Comparison of ENCODE assay signal across 23 mouse cellular contexts in the genomic region with DNA sequence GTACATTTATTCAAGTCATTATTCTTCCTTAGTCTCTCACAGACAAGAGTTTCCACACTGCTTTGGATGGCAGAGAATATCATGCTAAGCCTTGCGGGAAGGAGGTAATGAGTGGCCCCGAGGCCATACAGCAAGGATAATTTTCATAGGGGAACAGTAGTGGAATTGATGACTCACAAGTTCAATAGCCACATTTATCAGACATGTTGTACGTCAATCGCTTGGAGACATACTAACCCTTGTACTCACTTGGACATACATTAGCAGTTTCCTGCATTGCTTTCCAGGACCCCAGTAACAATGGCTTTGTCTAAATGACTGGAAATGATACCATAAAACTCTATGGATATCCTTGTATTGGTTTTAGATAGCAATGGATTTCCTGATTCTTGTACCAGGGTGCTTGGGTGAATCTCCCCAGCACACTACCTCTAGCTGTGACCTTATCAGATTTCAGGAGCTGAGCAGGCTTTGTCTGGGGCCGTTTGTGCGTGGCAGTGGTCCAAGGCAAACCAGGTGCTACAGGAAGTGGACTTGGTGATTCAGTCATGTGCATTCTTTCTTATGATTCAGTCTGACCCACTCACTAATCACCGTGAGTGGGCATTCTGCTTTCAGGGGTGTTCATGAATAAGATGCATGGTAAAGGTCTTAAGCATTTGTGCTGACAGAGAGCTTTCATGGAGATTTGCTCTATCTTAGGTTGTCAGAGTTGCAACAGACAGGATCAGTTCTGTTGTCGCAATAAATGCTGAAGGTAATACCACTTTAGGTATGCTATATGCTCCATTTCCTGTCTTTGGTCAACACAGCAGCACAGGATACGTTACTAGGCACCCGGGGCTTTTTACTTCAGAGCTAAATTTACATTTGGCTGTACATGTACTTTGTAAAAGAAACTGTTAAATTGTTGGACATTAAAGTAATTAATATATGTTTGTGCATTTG.
DNase-seq lines count a peak whose midpoint lies in the region; ATAC-seq and TF ChIP-seq lines count a peak whose summit lies in the region.
"Had no signal": no experiment of that assay in that cellular context is flagged by ENCODE, and none has a peak within 500 bp of the region (broad histone marks: within the 10 kb centered on the region; RNA-seq: fewer than 3 reads in every experiment).

No protein-coding gene starts in this region.

- no peak overlapping the region for H3K27ac ChIP-seq in forebrain, postnatal 0 days (ENCODE audit: low read depth, low read length)
- H3K27ac ChIP-seq: embryonic facial prominence, embryonic 15.5 days; heart, adult 2 months; hindbrain, embryonic 13.5 days; kidney, postnatal 0 days; layer of hippocampus, adult 2 months; limb, embryonic 12.5 days; liver, embryonic 13.5 days had no signal

- DNase-seq in urinary bladder, postnatal 36 days (ENCODE audit: low spot score in 2 of 2), result peak; percentile 56 to 66
- DNase-seq in urinary bladder, postnatal 4 days (ENCODE audit: low spot score in 2 of 2), result no peak
- DNase-seq in adipocyte (ENCODE audit: low spot score), result peak; percentile 24
- DNase-seq in cerebellum, adult 18-20 months, result no peak
- no peak for DNase-seq in embryo, embryonic 10.5 days (ENCODE audit: low spot score)
- no peak for DNase-seq in forebrain, postnatal 0 days
- DNase-seq: adrenal gland, postnatal 25 days; cerebellum, adult 9-10 months; embryo, embryonic 11 days; gastrocnemius, postnatal 10 days; heart, adult 2 months; liver, embryonic 13.5 days; right cerebral cortex, adult 18-20 months had no signal

- H3K79me2 ChIP-seq in myocyte (ENCODE audit: control insufficient read depth, insufficient read depth), result no peaks in the 10 kb centered on the region

- H3K4me1 ChIP-seq in forebrain, postnatal 0 days (ENCODE audit: insufficient read depth), result no peaks in the 10 kb centered on the region
- H3K4me1 ChIP-seq: embryonic facial prominence, embryonic 15.5 days; hindbrain, embryonic 13.5 days; liver, embryonic 13.5 days had no signal

- peak overlapping the region; percentile 70 for H3K4me2 ChIP-seq in myocyte (ENCODE audit: low read depth)
- no peak overlapping the region for H3K4me2 ChIP-seq in forebrain, postnatal 0 days (ENCODE audit: low read depth)
- H3K4me2 ChIP-seq: embryonic facial prominence, embryonic 15.5 days; hindbrain, embryonic 13.5 days; limb, embryonic 12.5 days; liver, embryonic 13.5 days had no signal

- no peaks in the 10 kb centered on the region for H3K9me3 ChIP-seq in forebrain, postnatal 0 days (ENCODE audit: low read length)
- H3K9me3 ChIP-seq: embryonic facial prominence, embryonic 15.5 days; hindbrain, embryonic 13.5 days; limb, embryonic 12.5 days; liver, embryonic 13.5 days had no signal

- no peak overlapping the region for H3K4me3 ChIP-seq in myocyte
- no peak overlapping the region for H3K4me3 ChIP-seq in forebrain, postnatal 0 days (ENCODE audit: low read depth, low read length)
- H3K4me3 ChIP-seq: embryonic facial prominence, embryonic 15.5 days; heart, adult 2 months; hindbrain, embryonic 13.5 days; layer of hippocampus, adult 2 months; limb, embryonic 12.5 days; liver, embryonic 13.5 days had no signal

- H3ac ChIP-seq in myocyte (ENCODE audit: control insufficient read depth, insufficient read length), result no peak overlapping the region

- no peak overlapping the region for H3K9ac ChIP-seq in forebrain, postnatal 0 days
- H3K9ac ChIP-seq: embryonic facial prominence, embryonic 15.5 days; hindbrain, embryonic 13.5 days; limb, embryonic 12.5 days; liver, embryonic 13.5 days had no signal

- 86% methylated on average over 10 of the region's 10 CpGs for WGBS in forebrain, postnatal 0 days

- no peaks in the 10 kb centered on the region for H3K36me3 ChIP-seq in myocyte (ENCODE audit: control insufficient read depth, insufficient read depth)
- no peaks in the 10 kb centered on the region for H3K36me3 ChIP-seq in forebrain, postnatal 0 days (ENCODE audit: insufficient read depth)
- H3K36me3 ChIP-seq: embryonic facial prominence, embryonic 15.5 days; hindbrain, embryonic 13.5 days; limb, embryonic 12.5 days; liver, embryonic 13.5 days had no signal

- ATAC-seq in forebrain, postnatal 0 days, result no peak
- ATAC-seq: activated CD4-positive, CD25-positive, alpha-beta regulatory T cell, adult 4 months; midbrain, embryonic 16.5 days; Patski had no signal

- no peak for TF ChIP-seq CTCF in forebrain, postnatal 0 days (IDR thresholded peaks at IDR 0.05; ENCODE audit: low read depth)

- TF ChIP-seq POLR2A in myocyte (IDR thresholded peaks at IDR 0.05; ENCODE audit: insufficient read length, low read depth), result no peak

- no peaks in the 10 kb centered on the region for H3K27me3 ChIP-seq in myocyte (ENCODE audit: control insufficient read depth, insufficient read depth, insufficient read length)
- H3K27me3 ChIP-seq in forebrain, postnatal 0 days (ENCODE audit: insufficient read depth, low read length), result no peaks in the 10 kb centered on the region
- H3K27me3 ChIP-seq: CH12.LX; embryonic facial prominence, embryonic 15.5 days; hindbrain, embryonic 13.5 days; limb, embryonic 12.5 days; liver, embryonic 13.5 days; Patski had no signal

TF ChIP-seq in myocyte, 11 proteins besides CTCF, POLR2A, EP300 and RAD21:
- TF ChIP-seq TCF12 (IDR thresholded peaks at IDR 0.05; ENCODE audit: insufficient read depth, poor library complexity, severe bottlenecking) (no peak), USF1 (IDR thresholded peaks at IDR 0.05; ENCODE audit: low read depth) (no peak), E2F4 (IDR thresholded peaks at IDR 0.05; ENCODE audit: insufficient read depth) (no peak), TCF3 (IDR thresholded peaks at IDR 0.05; ENCODE audit: insufficient read length, low read depth) (no peak), POLR2AphosphoS2 (IDR thresholded peaks at IDR 0.05; ENCODE audit: insufficient read length, low read depth) (no peak), REST (IDR thresholded peaks at IDR 0.05; ENCODE audit: insufficient read depth, insufficient read length) (no peak), MYOD1 (IDR thresholded peaks at IDR 0.05; ENCODE audit: control insufficient read depth in 1 of 3, insufficient read length in 2 of 3, low read depth in 2 of 3) (no peak), CEBPB (IDR thresholded peaks at IDR 0.05; ENCODE audit: insufficient read depth, poor library complexity, severe bottlenecking) (no peak), SRF (IDR thresholded peaks at IDR 0.05; ENCODE audit: control insufficient read depth, insufficient read length, low read depth) (no peak), MYOG (IDR thresholded peaks at IDR 0.05; ENCODE audit: control insufficient read depth in 1 of 3, insufficient read depth in 1 of 3, insufficient read length in 2 of 3, low read depth in 2 of 3) (no peak)

Comparison
In these comparisons a context has a peak if more than half of its experiments do, and no peak if none do; other contexts are left out.
1. DNase-seq: peak in urinary bladder, postnatal 36 days (2 of 2) and adipocyte (single experiment); none in urinary bladder, postnatal 4 days (0 of 2), cerebellum, adult 18-20 months (0 of 2), embryo, embryonic 10.5 days (single experiment) and forebrain, postnatal 0 days (single experiment).